Mouse (Mus musculus) brain, adult 2 months (tissue): ENCODE measurements at regions not wholly inside any gene's neighbourhood (a gene's known extent, or its start where the extent isn't known, plus 50 kb on each side); places are given as distances from the start of the nearest gene placed in this dataset.
A peak's percentile ranks its signal among the peaks of the same experiment; 100 is the strongest.

Source experiments
- DNase-seq: peaks from one replicate; pipeline ENCODE4 v3.0.0; 2011; ENCODE audit warnings: low read depth, low spot score

DNA sequence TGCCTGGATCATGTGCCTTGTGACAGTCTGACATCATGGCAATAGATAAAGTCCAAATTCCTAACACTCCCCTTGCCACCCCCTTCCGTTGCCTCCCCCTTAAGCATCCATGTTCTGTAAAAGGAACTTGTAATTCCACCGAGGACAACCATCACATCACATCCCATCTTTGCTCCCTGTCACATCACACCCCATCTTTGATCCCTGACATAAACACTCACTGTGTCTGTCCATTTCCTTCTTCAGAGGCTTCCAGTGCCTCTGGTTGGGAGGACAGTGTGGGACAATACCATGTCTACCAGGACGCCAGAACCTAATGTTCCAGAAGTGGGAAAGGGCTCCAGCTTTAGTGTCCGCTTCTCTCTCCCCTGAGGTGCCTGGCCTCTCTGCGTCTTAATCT is 223.6 kb downstream of the Tex36 start:
- DNase-seq: no peak

DNA sequence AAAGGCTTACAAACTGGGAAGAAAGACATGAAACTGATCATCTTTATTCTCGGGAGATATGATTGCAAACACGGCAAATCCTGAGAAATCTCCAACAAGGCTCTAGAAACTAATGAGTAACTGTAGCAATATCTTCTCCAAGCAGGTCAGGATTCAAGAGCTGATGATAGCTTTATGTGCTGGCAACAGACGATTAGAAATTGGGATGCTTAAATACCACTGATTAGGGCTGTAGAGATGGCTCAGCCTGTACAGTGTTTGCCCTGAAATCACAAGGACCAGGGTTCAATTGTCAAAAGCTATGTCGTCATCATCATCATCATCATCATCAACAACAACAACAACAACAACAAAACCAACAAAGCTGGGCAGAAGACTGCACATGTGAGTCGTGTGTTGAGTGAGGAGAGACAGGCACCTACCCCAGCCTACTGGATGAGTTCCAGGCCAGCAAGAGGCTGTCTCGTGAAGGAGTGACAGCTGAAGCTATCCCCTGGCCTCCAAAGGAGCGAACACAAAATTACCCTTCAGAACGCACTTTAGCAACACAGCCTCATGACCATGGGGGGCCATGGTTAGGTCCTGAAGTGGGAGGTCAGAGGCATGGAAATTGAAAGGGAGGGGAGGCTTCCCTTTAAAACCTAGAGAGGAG is 225.0 kb downstream of the Tex36 start:
- no peak for DNase-seq

DNA sequence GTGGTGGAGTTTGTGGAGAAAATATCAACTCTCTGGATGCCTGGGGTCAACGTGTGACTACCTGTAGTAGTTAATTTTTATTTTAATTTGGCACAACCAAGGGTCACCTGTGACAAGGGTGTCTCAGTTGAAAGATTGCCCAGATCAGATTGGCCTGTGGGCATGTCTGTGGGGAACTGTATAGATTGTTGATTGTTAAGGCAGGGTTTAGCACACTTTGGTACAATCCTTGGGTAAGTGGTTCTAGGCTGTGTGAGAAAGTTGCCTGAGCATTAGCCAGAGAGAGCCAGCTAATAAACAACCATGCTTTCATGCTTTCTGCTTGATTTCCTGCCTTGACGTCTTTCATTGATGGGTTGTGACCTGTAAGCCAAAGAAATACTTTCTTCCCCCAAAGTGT is 229.3 kb downstream of the Tex36 start:
- no peak for DNase-seq

DNA sequence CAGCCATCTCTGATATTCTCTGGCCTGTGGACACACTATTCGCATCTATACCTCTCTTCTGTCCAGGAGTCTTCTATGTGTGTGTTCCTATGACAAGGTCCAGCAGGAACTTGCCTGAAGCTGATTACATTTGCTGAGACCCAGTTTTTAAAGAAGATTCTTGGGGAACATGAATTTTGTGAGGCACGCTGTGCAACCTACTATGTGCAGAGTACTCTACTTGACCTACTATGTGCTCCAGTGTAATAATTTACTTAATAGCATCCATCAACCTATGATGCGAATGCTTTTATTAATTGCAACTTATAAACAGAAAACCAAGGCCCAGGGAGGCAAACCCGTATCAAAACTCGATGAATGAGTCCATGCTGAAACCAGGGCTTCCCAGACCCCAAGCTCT is 231.4 kb downstream of the Tex36 start:
- DNase-seq: no peak

DNA sequence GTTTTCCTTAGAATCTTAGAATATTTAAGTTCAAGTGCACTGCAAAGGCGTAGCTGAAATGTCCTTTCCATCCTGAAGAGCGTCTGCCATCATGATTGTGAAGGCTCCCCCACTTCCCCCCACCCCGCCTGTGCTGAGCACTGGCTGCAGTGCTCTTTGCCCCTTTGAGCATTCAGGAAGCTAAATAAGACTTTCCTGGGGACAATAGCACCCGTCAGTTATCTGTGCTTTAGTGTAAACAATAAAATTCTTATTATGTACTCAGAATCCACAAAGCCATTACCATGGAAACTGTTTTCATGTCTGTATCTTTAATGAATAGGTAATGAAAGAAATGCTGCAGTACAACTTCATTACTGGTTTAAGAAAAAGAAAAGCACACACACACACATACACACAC is 237.4 kb downstream of the Tex36 start:
- no peak for DNase-seq

DNA sequence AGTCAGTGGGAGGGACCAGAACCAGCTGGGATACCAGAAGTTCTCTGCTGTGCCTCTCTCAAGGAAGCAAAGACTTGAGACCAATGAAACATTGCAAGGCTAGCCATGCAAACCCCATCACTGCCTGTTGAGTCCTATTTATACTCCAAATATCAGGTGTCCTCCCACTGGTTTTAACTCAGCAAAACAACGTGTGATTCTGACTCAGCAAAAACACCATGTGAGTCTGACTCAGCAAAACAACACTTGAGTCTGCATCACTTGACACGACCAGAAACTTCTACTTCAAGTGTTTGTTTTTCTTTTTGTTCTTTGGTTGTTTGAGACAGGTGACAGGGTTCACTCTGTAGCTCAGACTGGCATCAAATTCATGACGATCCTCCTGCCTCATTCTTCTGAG is 204.6 kb upstream of the Ctbp2 start:
- DNase-seq: no peak

DNA sequence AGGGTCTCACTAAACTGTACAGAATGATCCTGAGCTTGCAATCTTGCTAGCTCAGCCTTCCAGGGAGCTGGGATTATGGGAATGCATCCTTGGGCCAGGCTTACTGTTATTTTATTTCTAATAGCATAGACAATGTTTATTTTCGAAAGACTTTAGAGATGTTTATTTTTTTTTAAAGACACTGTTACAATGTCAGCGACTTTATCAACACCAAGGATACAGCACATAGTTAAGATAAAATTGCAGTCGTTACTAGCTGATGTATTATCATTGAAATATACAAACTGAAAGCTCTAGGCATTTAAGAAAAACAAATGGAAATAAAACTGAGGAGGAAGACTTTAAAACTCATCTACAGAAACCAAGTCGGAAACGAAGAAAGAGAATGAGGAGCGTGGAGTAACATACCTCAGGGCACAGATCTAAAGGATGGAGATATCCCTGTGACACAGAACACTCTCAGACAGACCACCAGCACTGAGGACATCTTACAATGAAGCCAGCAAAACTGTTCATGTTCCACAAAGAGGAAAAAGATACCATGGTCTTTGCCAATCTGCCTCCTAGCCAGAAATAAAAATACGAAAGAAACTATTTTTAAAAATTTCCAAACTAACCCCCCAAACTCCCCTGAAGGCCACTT is 201.5 kb upstream of the Ctbp2 start:
- no peak for DNase-seq

DNA sequence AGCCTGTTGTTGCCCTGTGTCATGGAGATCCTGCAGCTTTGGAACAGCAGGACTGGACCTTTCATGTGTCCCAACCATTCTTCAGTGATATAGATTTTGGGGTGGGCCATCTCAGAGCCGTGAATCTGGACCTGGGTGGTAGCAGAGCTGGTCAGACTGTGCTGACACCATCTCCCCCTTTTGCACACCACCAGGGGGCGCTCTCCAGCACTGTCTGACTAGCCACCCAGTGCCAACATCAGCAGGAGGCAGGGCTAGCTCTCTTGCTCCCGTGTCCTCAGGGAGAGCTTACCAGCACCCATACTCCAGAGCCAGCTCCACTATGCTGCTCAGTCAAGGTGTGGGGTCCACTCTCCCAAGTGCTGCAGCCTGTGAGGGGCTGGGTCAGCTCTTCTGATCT is 199.8 kb upstream of the Ctbp2 start:
- no peak for DNase-seq

DNA sequence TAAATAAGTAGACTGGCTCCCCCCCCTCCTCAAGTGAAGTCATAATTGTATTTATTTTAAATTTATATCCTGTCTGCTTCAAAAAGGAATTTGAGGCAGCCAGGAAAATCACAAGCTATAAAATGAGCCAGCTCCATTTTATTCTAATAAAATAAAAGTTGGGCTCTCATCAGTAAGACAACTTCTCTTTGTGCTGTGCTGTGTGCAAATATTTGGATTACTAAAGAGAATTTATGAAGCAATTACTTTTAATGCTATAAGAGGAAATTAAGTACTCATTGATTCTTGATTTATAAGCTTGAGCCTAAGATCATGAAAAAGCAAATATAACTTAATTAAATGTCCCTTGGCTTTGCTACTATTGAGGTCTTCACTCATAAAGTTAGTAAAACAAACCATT is 193.4 kb upstream of the Ctbp2 start:
- DNase-seq: no peak

DNA sequence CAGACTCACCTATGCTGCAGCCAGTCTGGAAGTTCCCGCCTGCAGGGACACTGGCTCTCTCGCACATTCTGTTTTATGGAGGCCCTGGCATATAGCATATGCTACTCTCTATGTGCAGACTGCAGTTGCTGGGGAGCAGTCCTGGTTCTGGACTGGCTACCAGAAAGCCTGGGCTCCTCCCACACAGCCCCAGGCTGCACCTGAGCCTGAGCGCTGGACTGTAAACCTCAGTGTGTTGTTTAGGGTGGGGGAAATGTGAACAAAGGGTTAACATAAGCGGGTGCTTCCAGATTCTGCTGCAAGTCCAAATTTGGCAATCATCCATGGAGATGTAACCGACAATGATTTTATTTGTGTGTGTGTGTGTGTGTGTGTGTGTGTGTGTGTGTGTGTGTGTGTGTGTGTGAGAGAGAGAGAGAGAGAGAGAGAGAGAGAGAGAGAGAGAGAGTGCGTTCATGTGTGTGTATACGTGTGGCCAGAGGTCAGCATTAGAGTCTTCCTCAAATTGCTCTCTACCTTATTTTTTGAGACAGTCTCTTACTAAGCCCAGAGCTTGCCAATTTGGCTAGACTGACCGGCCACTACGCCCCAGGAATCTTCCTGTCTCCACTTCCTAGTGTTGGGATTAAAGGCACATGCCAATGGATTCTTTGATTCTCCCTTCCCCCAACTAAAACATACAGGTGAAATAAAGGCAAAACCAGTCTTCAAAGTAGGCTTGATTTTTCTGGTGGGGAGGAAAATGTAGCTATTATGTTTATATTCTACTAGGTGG is 192.7 kb upstream of the Ctbp2 start:
- DNase-seq: peak; percentile 95

DNA sequence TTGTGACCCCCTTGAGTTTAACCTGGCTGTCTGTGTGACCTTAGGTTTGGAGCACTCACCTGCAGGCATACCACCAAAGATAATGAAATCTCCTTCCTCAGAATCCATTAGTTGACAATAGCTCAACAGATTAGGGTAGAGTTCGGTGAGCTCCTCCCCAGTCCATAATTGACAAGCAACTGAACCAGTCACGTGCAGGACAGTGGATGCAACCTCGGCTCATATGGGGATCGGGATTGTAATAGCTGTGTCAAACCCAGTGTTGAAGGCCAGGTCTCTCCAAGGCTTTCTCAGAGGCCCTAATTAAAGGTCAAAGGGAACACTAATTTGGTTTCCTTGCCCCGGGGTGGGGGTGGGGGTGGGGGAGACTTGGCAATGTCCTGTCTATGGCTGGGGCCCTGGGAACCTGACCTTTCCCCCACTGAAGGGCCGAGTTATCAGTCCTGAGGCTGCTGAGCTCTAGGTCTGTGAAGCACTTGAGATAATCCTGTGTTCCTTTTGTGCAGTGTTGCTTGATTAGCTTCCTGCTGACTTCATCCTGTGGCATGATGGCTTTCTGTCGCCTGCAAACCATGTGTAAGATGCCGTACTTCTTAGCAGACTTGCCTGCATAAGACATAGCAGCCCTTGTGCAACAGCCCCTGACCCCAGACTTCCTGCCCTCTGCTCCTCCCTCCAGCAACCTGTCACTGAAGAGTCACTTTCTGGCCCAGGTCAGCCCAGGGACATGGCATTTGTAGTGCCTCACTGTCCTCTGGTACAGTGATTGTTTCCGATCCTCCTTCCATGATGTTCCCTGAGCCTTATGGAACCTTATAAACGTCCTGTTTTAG is 191.3 kb upstream of the Ctbp2 start:
- no peak for DNase-seq

DNA sequence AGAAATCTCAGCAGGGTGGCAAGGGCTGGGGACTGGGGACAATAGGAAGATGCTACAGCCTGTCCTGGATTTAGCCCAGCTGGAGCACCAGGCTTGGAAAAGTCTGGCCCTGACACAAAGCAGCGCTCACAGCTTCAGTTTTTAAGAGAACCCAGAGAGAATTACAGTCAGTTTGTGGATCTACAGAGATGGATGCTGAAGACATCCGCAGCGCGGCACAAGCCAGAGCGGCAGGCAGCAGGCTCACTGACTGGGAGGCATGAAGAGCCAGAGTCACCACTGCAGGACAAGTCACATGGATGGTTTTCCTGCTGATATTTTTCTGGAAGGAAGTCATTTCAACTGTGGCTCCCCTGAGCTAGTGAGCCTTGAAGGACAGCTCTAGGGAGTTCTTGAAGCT is 189.0 kb upstream of the Ctbp2 start:
- DNase-seq: peak; percentile 50

DNA sequence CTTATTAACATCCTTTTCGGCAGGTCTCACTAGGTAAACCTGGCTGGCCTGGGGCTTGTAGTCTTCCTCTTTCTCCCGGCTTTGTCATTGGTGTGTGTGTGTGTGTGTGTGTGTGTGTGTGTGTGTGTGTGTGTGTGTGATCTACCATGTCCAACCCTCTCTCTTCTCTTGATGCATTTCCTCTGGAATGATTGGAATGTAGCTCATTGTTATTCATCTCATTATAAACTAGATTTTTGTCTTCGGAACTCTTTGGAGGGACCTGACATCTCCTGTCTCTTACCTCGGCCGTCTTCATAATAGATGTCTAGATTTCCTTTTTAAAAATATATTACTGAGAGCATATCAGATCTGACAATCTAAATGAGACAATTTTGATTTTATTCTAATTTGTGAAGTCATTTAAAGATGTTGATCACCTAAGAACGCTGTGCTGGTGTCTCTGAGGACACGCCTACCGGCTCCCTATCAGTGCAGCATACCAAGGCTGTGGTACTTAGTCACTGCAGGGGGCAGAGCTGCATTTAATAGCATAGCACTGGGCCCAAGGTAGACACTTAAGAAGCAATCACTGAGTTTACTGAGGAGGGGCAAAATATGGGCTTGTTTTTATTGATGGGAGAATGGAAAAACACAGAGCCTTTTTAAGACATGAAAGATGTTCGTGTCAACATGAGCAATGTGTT is 187.1 kb upstream of the Ctbp2 start:
- DNase-seq: no peak

DNA sequence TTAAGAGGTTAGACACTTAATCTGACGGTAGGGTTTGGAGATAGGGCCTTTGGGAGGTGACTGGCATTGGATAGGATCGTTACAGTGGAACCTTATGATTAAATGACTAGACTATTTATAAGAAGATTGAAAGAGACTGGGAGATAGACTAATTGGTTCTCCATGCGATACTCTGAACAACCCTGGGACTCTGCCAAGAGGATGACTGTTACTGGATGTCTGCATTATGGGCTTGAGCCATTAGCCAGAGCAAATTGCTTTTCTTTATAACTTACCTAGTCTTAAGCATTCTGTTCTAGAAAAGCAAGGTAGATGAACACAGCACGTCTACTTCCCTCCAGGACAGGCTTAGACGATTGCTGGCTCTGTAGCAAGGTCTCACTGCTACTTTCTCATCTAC is 180.3 kb upstream of the Ctbp2 start:
- no peak for DNase-seq

DNA sequence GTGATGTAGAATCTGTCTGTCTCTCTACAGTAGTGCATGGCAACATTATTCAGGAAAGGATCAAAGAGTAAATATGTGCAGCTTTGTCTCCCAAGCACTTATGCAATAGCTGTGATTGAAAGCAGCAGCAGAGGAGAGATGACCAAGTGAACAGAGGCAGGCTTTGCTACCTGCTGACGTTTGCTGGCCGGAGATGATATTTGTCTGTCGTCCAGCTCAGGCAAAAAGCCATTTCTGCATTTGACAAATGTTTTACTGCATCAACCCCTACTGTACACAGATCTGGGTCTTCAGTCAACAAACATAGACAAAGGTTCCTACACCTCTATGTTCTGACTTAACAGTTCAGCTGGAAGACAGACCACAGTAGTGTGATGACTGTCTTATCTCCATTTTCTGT is 166.3 kb upstream of the Ctbp2 start:
- DNase-seq: peak; percentile 74

DNA sequence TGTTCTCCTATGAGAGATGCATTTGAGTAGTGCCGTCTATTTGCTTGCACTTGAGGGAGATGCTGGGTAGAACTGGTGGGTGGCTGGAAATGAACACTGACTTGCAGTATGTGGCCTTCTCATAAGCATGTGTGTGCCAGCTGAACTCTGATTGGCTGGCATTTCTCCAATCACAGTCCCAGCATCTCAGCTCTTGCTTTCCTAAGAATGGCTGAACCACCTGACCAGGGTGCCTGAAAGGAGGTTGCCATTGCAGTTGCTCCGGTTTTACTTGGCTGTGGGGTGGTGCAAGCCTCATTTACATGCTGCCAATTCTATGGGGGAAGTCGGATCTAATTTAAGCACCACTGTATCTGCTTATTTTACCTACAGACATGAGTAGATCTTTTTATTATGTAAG is 164.1 kb upstream of the Ctbp2 start:
- peak; percentile 90 for DNase-seq

DNA sequence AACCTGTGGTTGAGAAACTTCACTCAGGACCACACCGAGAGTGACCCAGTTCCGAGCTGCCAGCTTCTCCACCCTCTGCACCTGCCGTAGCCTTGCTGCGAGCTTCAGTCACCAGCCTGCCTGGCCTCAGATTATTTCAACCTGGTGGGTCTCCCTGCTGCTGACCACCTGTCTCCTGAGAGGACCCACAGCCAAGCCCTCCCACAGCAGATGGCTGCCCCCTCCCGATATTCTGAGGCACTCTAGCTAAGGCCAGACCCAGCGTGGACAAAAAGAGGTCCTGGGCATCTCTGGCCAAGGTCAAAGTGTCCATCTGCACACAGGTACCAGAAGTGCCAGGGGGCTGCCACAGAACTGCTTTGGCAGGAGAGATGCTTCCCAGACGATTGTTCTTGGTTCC is 162.7 kb upstream of the Ctbp2 start:
- peak; percentile 99 for DNase-seq

DNA sequence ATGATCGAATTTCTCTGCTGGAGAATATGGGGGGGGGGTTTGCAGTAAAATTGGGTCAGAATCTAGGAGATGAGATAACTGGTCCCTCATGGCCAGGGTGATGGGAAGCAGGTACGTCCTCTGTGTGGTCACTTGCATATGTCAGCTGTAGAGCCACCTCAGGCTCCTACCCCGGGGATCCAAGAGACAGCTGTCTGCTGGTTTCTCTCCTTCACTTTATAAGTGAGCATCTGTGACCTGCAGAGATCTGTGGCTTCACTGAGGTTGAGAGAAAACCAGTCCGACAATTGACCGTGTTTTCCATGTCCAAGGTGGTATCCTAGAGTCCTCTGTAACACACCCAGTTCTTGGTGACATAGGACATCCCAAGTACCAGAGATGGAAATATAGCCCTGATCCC is 162.1 kb upstream of the Ctbp2 start:
- peak; percentile 18 for DNase-seq

DNA sequence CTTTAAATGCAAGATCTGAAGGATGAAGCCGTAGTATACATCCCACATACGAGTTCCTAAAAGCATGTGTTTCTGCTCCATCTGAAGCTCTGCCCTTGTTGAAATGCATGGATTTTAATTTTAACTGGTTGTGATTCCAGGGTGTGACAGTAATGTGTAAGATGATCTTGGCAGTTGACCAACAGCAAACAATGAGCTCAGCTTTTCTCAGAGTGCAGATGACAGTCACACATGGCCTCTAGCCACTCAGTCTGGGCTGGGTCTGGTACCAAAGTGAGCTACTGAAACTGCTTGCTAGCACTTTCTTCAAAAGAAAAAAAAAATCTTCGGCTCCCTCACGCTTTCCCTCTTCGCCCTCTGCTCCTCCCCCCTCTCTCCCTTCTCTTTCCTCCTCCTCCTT is 138.0 kb upstream of the Ctbp2 start:
- DNase-seq: peak; percentile 83

DNA sequence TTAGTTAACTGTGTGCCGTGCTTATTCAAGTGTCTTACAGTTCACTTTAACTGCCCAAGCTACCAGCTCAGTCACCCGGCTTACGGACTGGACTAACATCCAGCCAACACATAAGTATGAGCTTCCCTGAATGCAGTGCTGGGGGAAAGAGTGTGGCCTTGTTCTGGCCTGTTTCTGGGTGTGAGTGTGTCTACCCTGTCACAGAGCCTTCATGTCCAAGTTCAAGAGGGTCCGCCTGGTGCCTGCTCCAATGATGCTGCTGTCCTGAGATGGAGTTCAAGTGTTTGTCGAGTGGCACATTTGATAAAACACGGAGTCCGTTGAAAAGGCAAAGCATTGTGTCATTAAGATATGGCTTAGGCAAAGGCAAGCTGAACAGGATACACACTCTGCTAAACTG is 135.0 kb upstream of the Ctbp2 start:
- DNase-seq: no peak

DNA sequence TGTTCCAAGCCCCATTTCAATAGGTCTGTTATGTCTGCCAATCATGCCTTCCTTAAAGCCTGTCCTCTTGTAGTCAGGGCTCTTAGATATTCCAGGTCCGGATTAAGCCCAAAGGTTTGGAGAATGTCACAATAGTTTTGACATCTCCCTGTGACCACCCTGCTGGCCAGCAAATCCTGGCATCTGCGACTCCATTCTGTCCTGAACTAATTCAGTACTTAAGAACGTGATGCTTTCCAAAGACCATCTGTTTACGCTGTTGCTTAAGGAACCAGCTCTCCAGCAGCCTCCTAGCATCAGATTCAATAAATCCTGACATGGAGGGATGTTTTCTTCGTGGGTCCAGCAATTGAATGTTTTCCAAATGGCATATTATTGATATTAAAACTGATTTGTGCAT is 132.7 kb upstream of the Ctbp2 start:
- DNase-seq: peak; percentile 70

DNA sequence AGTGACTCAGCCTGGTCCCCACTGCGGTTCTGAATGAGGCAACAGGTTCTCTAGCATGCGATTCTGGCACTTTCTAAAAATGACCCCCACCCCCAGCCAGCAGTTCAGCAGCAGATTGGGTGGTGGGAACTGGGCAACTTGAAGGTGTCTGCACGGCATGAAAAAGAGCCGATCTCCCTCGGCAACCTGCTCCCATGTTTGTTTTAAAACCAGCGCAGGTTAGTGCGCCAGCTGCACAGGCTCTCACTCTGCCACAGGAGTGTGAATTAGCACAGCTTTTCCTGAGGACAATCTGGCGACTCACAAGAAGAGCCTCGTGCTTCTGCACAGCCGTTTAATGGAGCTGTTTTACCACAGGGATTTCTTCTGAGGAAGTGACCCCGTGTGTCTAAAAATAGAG is 120.4 kb upstream of the Ctbp2 start:
- peak; percentile 84 for DNase-seq
